Mouse (Mus musculus): Measurements from ENCODE around the gene Polr2h. TPM values are rescaled to one million over a fixed set of nuclear protein-coding genes. Genes with fewer than 3 reads are reported as not detected.

The Polr2h gene
- polyA plus RNA-seq, 1 experiment from 2014 or later, result 52.6 TPM

- no peak overlapping the region for H3K27ac ChIP-seq (replicated peaks)
- H3K4me2 ChIP-seq, result no peak overlapping the region
- H3K27me3 ChIP-seq (replicated peaks), result peaks cover 24% of the 10 kb centered on the region
- no peak for ATAC-seq (ENCODE audit: extremely low read depth, insufficient number of reproducible peaks, low FRiP score, low TSS enrichment)
- H3K36me3 ChIP-seq, result peaks cover 32% of the 10 kb centered on the region
- no peak overlapping the region for H3K4me3 ChIP-seq
- H3K9ac ChIP-seq, result no peak overlapping the region
- no peaks in the 10 kb centered on the region for H3K9me3 ChIP-seq
- 29% methylated on average over 5 of the region's 5 CpGs for WGBS
- H3K4me1 ChIP-seq, result no peaks in the 10 kb centered on the region
Observed at GRCm38 (mm10) chr16:20724338-20724748, 6.9 kb downstream of the Polr2h start.

GRCm38 (mm10) chr16:20725321-20725720 is 7.9 kb downstream of the Polr2h start:
- Histone ChIP-seq H3K9me3 (no peaks in the 10 kb centered on the region), H3K9ac (no peak overlapping the region), H3K27me3 (replicated peaks) (peaks cover 25% of the 10 kb centered on the region), H3K27ac (replicated peaks) (no peak overlapping the region), H3K4me2 (no peak overlapping the region), H3K4me3 (no peak overlapping the region), H3K36me3 (peaks cover 23% of the 10 kb centered on the region), H3K4me1 (no peaks in the 10 kb centered on the region)
- 65% methylated on average over 7 of the region's 7 CpGs for WGBS
- no peak for ATAC-seq (ENCODE audit: extremely low read depth, insufficient number of reproducible peaks, low FRiP score, low TSS enrichment)

GRCm38 (mm10) chr16:20725750-20726149 is 8.3 kb downstream of the Polr2h start:
- 75% methylated on average over 4 of the region's 4 CpGs for WGBS
- H3K4me2 ChIP-seq, result no peak overlapping the region
- no peak overlapping the region for H3K9ac ChIP-seq
- peaks cover 29% of the 10 kb centered on the region for H3K27me3 ChIP-seq (replicated peaks)
- no peak overlapping the region for H3K4me3 ChIP-seq
- ATAC-seq (ENCODE audit: extremely low read depth, insufficient number of reproducible peaks, low FRiP score, low TSS enrichment), result no peak
- no peaks in the 10 kb centered on the region for H3K4me1 ChIP-seq
- no peaks in the 10 kb centered on the region for H3K9me3 ChIP-seq
- H3K27ac ChIP-seq (replicated peaks), result no peak overlapping the region
- peaks cover 18% of the 10 kb centered on the region for H3K36me3 ChIP-seq

GRCm38 (mm10) chr16:20726384-20726783 is 8.9 kb downstream of the Polr2h start:
- Histone ChIP-seq H3K4me1 (no peaks in the 10 kb centered on the region), H3K4me3 (no peak overlapping the region), H3K27me3 (replicated peaks) (peaks cover 35% of the 10 kb centered on the region), H3K27ac (replicated peaks) (no peak overlapping the region), H3K4me2 (no peak overlapping the region), H3K9me3 (no peaks in the 10 kb centered on the region), H3K9ac (no peak overlapping the region), H3K36me3 (peaks cover 12% of the 10 kb centered on the region)
- 47% methylated on average over 1 of the region's 1 CpGs for WGBS
- no peak for ATAC-seq (ENCODE audit: extremely low read depth, insufficient number of reproducible peaks, low FRiP score, low TSS enrichment)

GRCm38 (mm10) chr16:20730293-20730711 is 12.8 kb downstream of the Polr2h start:
- Histone ChIP-seq H3K27ac (replicated peaks) (no peak overlapping the region), H3K4me3 (no peak overlapping the region), H3K27me3 (replicated peaks) (peaks cover 73% of the 10 kb centered on the region), H3K36me3 (no peaks in the 10 kb centered on the region), H3K9me3 (no peaks in the 10 kb centered on the region), H3K4me2 (no peak overlapping the region), H3K9ac (no peak overlapping the region), H3K4me1 (peaks cover 20% of the 10 kb centered on the region)
- ATAC-seq (ENCODE audit: extremely low read depth, insufficient number of reproducible peaks, low FRiP score, low TSS enrichment), result 0 out of 2 replicates have a peak, but pooled peaks have one; percentile 12
- WGBS, result 28% methylated on average over 5 of the region's 5 CpGs

- ATAC-seq (ENCODE audit: extremely low read depth, insufficient number of reproducible peaks, low FRiP score, low TSS enrichment), result no peak
- Histone ChIP-seq H3K36me3 (no peaks in the 10 kb centered on the region), H3K9me3 (no peaks in the 10 kb centered on the region), H3K4me3 (no peak overlapping the region), H3K4me2 (no peak overlapping the region; the same call in 1 of the 2 replicates), H3K9ac (no peak overlapping the region), H3K27me3 (replicated peaks) (peaks cover 83% of the 10 kb centered on the region), H3K27ac (replicated peaks) (no peak overlapping the region), H3K4me1 (peaks cover 20% of the 10 kb centered on the region)
- 55% methylated on average over 5 of the region's 5 CpGs for WGBS
Observed at GRCm38 (mm10) chr16:20731688-20732087, 14.2 kb downstream of the Polr2h start.

- WGBS, result 2% methylated on average over 19 of the region's 30 CpGs
- Histone ChIP-seq H3K9ac (peak overlapping the region; percentile 83), H3K4me1 (peaks cover 20% of the 10 kb centered on the region), H3K27ac (replicated peaks) (no peak overlapping the region), H3K27me3 (replicated peaks) (peaks cover 84% of the 10 kb centered on the region), H3K36me3 (no peaks in the 10 kb centered on the region), H3K9me3 (no peaks in the 10 kb centered on the region), H3K4me2 (peak overlapping the region; percentile 96), H3K4me3 (peak overlapping the region; percentile 70)
- ATAC-seq (ENCODE audit: extremely low read depth, insufficient number of reproducible peaks, low FRiP score, low TSS enrichment), result 0 out of 2 replicates have a peak, but pooled peaks have one; percentile 33
Observed at GRCm38 (mm10) chr16:20732251-20732924, 14.9 kb downstream of the Polr2h start.

- H3K4me1 ChIP-seq, result peaks cover 20% of the 10 kb centered on the region
- H3K36me3 ChIP-seq, result no peaks in the 10 kb centered on the region
- peak within 1 kb of the TSS; percentile 83 for H3K9ac ChIP-seq
- peak within 1 kb of the TSS; percentile 96 for H3K4me2 ChIP-seq
- H3K27ac ChIP-seq (replicated peaks), result no peak within 1 kb of the TSS
- ATAC-seq (ENCODE audit: extremely low read depth, insufficient number of reproducible peaks, low FRiP score, low TSS enrichment), result peak; percentile 32; the same call in 1 of the 2 replicates
- peak within 1 kb of the TSS; percentile 70 for H3K4me3 ChIP-seq
- under 1% methylated on average over 58 of the region's 70 CpGs for WGBS
- no peaks in the 10 kb centered on the region for H3K9me3 ChIP-seq
- H3K27me3 ChIP-seq (replicated peaks), result peaks cover 88% of the 10 kb centered on the region
Observed at GRCm38 (mm10) chr16:20732925-20733730, 15.7 kb downstream of the Polr2h start, which contains the start of gene Chrd. TSS of gene Chrd (plus strand) at chr16:20733127.

- WGBS, result 3% methylated on average over 45 of the region's 45 CpGs
- ATAC-seq (ENCODE audit: extremely low read depth, insufficient number of reproducible peaks, low FRiP score, low TSS enrichment), result no peak
- Histone ChIP-seq H3K36me3 (no peaks in the 10 kb centered on the region), H3K9ac (peak within 1 kb of the TSS; percentile 83), H3K4me2 (peak within 1 kb of the TSS; percentile 96), H3K9me3 (no peaks in the 10 kb centered on the region), H3K4me3 (peak within 1 kb of the TSS; percentile 70), H3K27ac (replicated peaks) (no peak within 1 kb of the TSS), H3K4me1 (peaks cover 20% of the 10 kb centered on the region), H3K27me3 (replicated peaks) (peaks cover 87% of the 10 kb centered on the region)
Observed at GRCm38 (mm10) chr16:20733731-20734730, 16.6 kb downstream of the Polr2h start, which contains the start of gene Thpo. TSS of gene Thpo (minus strand) at chr16:20734511.

- Histone ChIP-seq H3K27me3 (replicated peaks) (peaks cover 87% of the 10 kb centered on the region), H3K27ac (replicated peaks) (no peak overlapping the region), H3K4me2 (no peak overlapping the region), H3K9me3 (no peaks in the 10 kb centered on the region), H3K36me3 (no peaks in the 10 kb centered on the region), H3K4me3 (no peak overlapping the region), H3K4me1 (peaks cover 20% of the 10 kb centered on the region), H3K9ac (no peak overlapping the region)
- 66% methylated on average over 5 of the region's 5 CpGs for WGBS
- no peak for ATAC-seq (ENCODE audit: extremely low read depth, insufficient number of reproducible peaks, low FRiP score, low TSS enrichment)
Observed at GRCm38 (mm10) chr16:20735651-20736050, 18.2 kb downstream of the Polr2h start.

Measured in heart, embryonic 13.5 days (tissue).